Mouse (Mus musculus) kidney, postnatal 0 days (tissue): ENCODE results near the gene Ccl3. TPM values are rescaled to one million over a fixed set of nuclear protein-coding genes. Genes with fewer than 3 reads are reported as not detected.
A peak's percentile ranks its signal among the peaks of the same experiment; 100 is the strongest.

Experiments used
- ATAC-seq: fragments of 200-750 bp; cut with Nextera tagmentation; replicated peaks from 2 replicates; pipeline ENCODE4 v1.8.0; 2017; ENCODE audit warnings: low read depth, moderate number of reproducible peaks, moderate TSS enrichment, moderate library complexity; ENCODE audit not compliant: low FRiP score
- DNase-seq: peaks from one replicate; pipeline ENCODE4 v3.0.0-alpha.2; 2016; ENCODE audit warnings: low spot score
- H3K27ac ChIP-seq: fragments of 300-500 bp; sonication (generic); 2 replicates; pipeline ENCODE4 v1.5.1; 2014; ENCODE audit warnings: mild to moderate bottlenecking
- H3K27me3 ChIP-seq: fragments of 300-500 bp; sonication (generic); 2 replicates; pipeline ENCODE4 v1.6.1; 2014; ENCODE audit warnings: low read length, mixed read lengths; ENCODE audit not compliant: insufficient read depth
- H3K36me3 ChIP-seq: fragments of 300-500 bp; sonication (generic); 2 replicates; pipeline ENCODE4 v1.6.1; 2014; ENCODE audit warnings: low read length, mixed read lengths; ENCODE audit not compliant: insufficient read depth
- H3K4me1 ChIP-seq: fragments of 300-500 bp; sonication (generic); replicated peaks from 2 replicates; pipeline ENCODE4 v1.6.1; 2014; ENCODE audit warnings: antibody characterized with exemption, low read length, mixed read lengths; ENCODE audit not compliant: insufficient read depth
- H3K4me2 ChIP-seq: fragments of 300-500 bp; sonication (generic); 2 replicates; pipeline ENCODE4 v1.6.1; 2014; ENCODE audit warnings: mild to moderate bottlenecking, low read length, moderate library complexity, mixed read lengths
- H3K4me3 ChIP-seq: fragments of 300-500 bp; sonication (generic); replicated peaks from 2 replicates; pipeline ENCODE4 v1.5.1; 2014; ENCODE audit warnings: low read depth, low read length
- H3K9ac ChIP-seq: fragments of 300-500 bp; sonication (generic); 2 replicates; pipeline ENCODE4 v1.6.1; 2014; ENCODE audit warnings: low read depth, low read length
- H3K9me3 ChIP-seq: fragments of 300-500 bp; sonication (generic); replicated peaks from 2 replicates; pipeline ENCODE4 v1.6.1; 2016; ENCODE audit warnings: low read length, inconsistent platforms, mixed read lengths
- CTCF ChIP-seq: IDR thresholded peaks from 2 replicates; pipeline ENCODE4 v1.5.1; 2016; ENCODE audit warnings: antibody characterized with exemption, low read depth, mild to moderate bottlenecking, moderate library complexity
- WGBS: fragments of 180-500 bp; shearing (Covaris S2); extraction: QIAGEN DNeasy Blood & Tissue Kit; methylation state at CpG from one replicate; pipeline ENCODE4 v1.1.7; 2014; 5-methylcytosine and 5-hydroxymethylcytosine counted together
- polyA plus RNA-seq: library from polyadenylated mRNA; unstranded; fragments of >200 nt; fragmentation: Nextera tagmentation; extraction: Ambion mirVana; gene quantifications from 2 replicates; pipeline ENCODE4 v1.2.1, GENCODE M21; 2015

Gene Ccl3
- polyA plus RNA-seq, result 0.55 and 1.3 TPM in 2 replicates

DNA sequence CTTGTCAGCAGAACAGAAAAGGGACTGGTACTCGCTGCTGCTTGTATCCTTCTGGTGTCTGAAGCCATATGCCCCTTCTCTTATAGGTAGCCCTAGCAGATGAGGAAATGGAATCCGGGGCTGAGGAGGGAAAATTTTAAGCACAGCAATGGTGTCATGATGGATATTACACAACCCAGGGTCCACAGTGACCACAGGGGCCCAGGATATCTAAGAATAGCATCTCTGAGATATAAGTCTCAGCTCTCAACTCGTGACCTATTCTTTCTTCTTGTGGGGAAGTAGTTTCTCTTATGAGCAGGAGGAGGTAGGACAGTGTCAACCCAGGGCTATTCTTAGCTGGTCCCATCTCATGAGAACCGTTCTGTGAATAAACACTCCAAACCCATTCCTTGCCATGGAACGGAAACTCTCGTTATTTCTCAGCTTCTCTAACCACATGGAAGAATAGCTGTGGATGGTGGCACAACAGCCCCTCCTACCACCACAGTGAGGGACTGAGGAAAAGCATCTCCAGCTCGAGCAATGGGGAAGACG is at the start of gene Ccl3:
Gene Ccl3 (minus strand): TSS at position 51 of the 537 bp plus-strand sequence.
- H3K36me3 ChIP-seq, result no peaks in the 10 kb centered on the region
- H3K4me1 ChIP-seq, result no peaks in the 10 kb centered on the region
- no peak within 1 kb of the TSS for H3K9ac ChIP-seq
- TF ChIP-seq CTCF, result no peak
- WGBS, result 76% methylated on average over 8 of the region's 8 CpGs
- no peaks in the 10 kb centered on the region for H3K27me3 ChIP-seq
- DNase-seq (no peak), ATAC-seq (no peak)
- H3K4me2 ChIP-seq, result no peak within 1 kb of the TSS
- no peak within 1 kb of the TSS for H3K27ac ChIP-seq
- H3K9me3 ChIP-seq, result no peaks in the 10 kb centered on the region
- H3K4me3 ChIP-seq, result no peak within 1 kb of the TSS

DNA sequence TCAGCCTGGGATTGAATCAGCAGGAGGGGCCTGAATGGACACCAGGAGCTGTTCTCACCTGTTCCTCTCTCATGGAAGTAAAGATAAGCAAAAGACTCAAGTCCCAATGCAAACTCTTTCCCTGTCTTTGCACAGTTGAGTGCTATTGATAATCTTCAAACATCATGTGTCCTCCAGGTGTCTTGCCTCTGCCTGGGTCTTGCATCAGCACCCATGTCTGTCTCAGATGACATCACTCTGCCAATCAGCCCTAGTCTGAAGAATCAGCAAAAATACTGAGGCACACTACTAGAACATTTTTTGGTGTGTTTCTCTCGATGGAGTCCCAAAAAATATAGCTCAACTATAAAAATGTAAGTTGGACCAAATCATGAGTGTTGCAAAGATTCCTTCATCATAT is 42.9 kb upstream of the Ccl3 start:
- Histone ChIP-seq H3K36me3 (no peaks in the 10 kb centered on the region), H3K4me3 (no peak overlapping the region)
- 50% methylated on average over 1 of the region's 1 CpGs for WGBS

DNA sequence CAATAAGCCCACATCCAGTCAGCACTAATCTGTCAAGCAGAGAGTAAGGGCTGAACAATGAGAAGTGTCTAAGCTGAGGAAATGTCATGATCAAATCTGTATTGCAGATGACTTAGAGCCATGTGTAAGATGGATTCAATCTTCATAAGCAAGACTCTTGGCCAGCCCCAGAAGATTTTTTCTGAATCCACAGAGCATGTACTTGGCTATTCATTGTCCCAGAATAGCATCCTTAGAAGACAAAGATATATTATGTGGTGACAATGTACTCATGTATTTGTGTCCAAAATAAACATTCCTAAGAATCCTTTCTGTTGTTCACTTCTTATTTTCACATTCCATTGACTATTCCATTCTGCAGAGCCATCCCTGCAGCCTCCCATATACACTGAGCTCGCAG is 40.8 kb upstream of the Ccl3 start:
- DNase-seq (peak; percentile 21), ATAC-seq (no peak)
- Histone ChIP-seq H3K4me3 (no peak overlapping the region), H3K27ac (no peak overlapping the region), H3K9ac (no peak overlapping the region), H3K4me1 (no peaks in the 10 kb centered on the region), H3K9me3 (no peaks in the 10 kb centered on the region), H3K36me3 (no peaks in the 10 kb centered on the region), H3K4me2 (no peak overlapping the region), H3K27me3 (no peaks in the 10 kb centered on the region)
- 72% methylated on average over 1 of the region's 1 CpGs for WGBS
- TF ChIP-seq CTCF, result no peak

More for the DNA sequence above, 42.9 kb upstream of the Ccl3 start:
- DNase-seq, result no peak
- ATAC-seq, result no peak
- no peak for TF ChIP-seq CTCF
- Histone ChIP-seq H3K27me3 (no peaks in the 10 kb centered on the region), H3K9ac (no peak overlapping the region), H3K27ac (no peak overlapping the region), H3K4me2 (no peak overlapping the region), H3K4me1 (no peaks in the 10 kb centered on the region), H3K9me3 (no peaks in the 10 kb centered on the region)

DNA sequence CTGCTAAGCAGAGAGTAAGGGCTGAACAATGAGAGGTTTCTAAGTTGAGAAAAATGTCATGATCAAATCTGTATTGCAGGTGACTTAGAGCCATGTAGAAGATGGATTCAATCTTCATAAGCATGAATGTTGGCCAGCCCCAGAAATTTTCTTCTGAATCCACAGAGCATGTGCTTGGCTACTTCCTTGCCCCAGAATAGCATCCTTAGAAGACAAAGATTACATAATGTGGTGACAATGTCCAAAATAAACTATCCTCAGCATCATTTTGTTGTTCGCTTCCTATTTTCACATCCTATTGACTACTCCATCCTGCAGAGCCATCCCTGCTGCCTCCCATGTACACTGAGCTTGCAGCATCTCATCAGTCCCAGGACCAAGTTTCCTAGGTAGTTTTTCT is 26.5 kb upstream of the Ccl3 start:
- no peak for ATAC-seq
- no peak for TF ChIP-seq CTCF
- WGBS, result 91% methylated on average over 1 of the region's 1 CpGs
- no peak for DNase-seq
- H3K4me1 ChIP-seq, result no peaks in the 10 kb centered on the region
- H3K36me3 ChIP-seq, result no peaks in the 10 kb centered on the region
- no peak overlapping the region for H3K4me2 ChIP-seq
- H3K4me3 ChIP-seq, result no peak overlapping the region
- no peak overlapping the region for H3K27ac ChIP-seq
- H3K9me3 ChIP-seq, result no peaks in the 10 kb centered on the region
- no peak overlapping the region for H3K9ac ChIP-seq
- H3K27me3 ChIP-seq, result no peaks in the 10 kb centered on the region

DNA sequence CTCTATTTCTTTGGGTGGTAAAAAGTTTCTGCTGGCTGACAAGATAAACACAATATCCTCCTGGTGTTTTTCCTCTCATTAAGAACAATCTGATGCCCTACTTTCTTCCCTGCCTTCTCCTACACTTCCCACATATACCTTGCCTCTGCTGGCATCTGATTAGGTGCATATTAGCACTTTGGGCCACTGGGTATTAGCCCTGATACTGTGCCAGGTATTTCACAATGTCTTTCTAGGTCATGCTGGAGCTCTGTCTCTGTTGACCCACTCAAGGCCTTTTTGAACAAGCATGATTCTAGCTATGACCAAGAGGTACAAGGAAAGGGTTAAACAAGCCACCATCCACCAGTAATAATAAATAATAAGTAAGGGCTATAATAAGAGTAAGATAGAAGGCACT is 22.6 kb upstream of the Ccl3 start:
- no peak for DNase-seq
- Histone ChIP-seq H3K4me2 (no peak overlapping the region), H3K9ac (no peak overlapping the region), H3K9me3 (no peaks in the 10 kb centered on the region), H3K4me1 (no peaks in the 10 kb centered on the region), H3K27ac (no peak overlapping the region), H3K27me3 (no peaks in the 10 kb centered on the region), H3K36me3 (no peaks in the 10 kb centered on the region), H3K4me3 (no peak overlapping the region)
- no peak for ATAC-seq
- TF ChIP-seq CTCF, result no peak

DNA sequence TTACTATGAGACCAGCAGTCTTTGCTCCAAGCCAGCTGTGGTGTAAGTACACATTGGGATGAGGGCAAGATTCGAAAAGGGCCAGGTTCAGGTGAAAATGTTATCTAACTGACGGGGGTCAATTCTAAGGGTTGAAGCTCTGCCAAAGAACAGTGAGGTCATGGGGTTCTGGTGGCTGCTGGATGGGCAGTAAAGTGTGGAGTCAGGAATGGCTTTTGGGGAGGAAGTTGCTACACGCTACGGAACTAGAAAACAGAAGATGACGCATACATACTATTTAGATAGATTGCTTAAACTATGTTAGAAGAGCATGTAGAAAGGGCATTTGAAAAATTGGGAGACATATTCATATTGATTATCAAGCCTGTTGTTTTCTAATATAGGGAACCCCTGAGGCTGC is 14.4 kb upstream of the Ccl3 start:
- peak; percentile 8 for DNase-seq
- 64% methylated on average over 5 of the region's 5 CpGs for WGBS

DNA sequence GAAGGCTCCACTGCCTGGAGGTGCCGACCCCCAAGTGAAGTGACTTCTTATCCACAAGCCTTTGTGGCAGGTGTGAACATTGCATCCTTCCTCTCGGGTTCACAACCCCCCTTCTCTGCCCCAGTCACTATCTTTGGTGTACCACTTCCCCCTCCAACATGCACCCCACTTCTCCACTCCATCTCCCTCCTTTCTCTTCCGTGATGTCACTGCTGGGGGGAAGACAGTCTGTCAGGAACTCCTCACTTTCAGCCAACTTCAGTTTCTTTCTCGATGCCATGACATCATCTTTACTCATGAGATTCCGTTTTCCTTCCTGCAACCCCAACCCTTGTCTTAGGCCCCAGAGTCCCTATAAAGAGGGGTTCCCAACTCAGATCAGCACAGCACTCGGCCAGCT is 13.0 kb upstream of the Ccl3 start, which contains the start of gene Ccl4:
Gene Ccl4 (plus strand): TSS at position 381 of the 400 bp plus-strand sequence.
- Histone ChIP-seq H3K9me3 (no peaks in the 10 kb centered on the region), H3K36me3 (no peaks in the 10 kb centered on the region), H3K9ac (no peak within 1 kb of the TSS), H3K27me3 (no peaks in the 10 kb centered on the region), H3K4me2 (no peak within 1 kb of the TSS), H3K27ac (no peak within 1 kb of the TSS), H3K4me3 (no peak within 1 kb of the TSS), H3K4me1 (no peaks in the 10 kb centered on the region)
- ATAC-seq (no peak), DNase-seq (no peak)
- 84% methylated on average over 6 of the region's 6 CpGs for WGBS
- no peak for TF ChIP-seq CTCF

More for the DNA sequence above, 14.4 kb upstream of the Ccl3 start:
- no peak overlapping the region for H3K4me2 ChIP-seq
- TF ChIP-seq CTCF, result no peak
- no peak overlapping the region for H3K4me3 ChIP-seq
- ATAC-seq, result no peak
- no peaks in the 10 kb centered on the region for H3K4me1 ChIP-seq
- H3K9ac ChIP-seq, result no peak overlapping the region
- no peaks in the 10 kb centered on the region for H3K9me3 ChIP-seq
- H3K36me3 ChIP-seq, result no peaks in the 10 kb centered on the region
- no peak overlapping the region for H3K27ac ChIP-seq
- H3K27me3 ChIP-seq, result no peaks in the 10 kb centered on the region
